Mouse (Mus musculus): ENCODE measurements around the gene Htr1f.

DNA sequence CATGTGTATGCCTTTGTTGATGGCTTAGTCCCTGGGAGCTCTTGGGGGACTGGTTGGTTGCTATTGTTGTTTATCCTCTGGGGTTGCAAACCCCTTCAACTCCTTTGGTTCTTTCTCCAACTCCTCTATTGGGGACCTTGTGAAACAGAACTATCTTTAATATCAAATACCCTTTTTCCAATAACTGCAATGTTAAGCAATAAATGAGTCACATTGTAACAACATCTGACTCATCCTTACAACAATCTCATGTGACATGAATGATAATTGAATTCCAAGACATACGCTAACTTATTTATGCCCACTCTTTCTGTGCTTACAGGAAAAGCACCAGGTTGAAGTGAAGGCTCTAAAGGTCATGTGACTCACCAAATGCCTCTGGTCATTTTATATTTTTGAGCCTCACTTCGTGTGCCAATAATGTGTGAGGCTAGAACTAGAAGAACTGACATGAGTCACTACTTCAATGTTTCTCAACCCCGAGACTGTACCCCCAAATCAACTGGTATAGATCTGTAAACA, 116.3 kb downstream of the Htr1f start:
- no peak for TF ChIP-seq POU5F1 (IDR thresholded peaks at IDR 0.05; ENCODE audit: borderline replicate concordance, low read length)
- no peak for TF ChIP-seq CTCF (conservative IDR thresholded peaks at IDR 0.05; ENCODE audit: low read length)
- no peak for TF ChIP-seq NANOG (IDR thresholded peaks at IDR 0.05; ENCODE audit: borderline replicate concordance, low read length)

Measured in E14TG2a.4 (cell line).